Mouse (Mus musculus): ENCODE measurements around the gene Man1c1.

The Man1c1 gene

DNA sequence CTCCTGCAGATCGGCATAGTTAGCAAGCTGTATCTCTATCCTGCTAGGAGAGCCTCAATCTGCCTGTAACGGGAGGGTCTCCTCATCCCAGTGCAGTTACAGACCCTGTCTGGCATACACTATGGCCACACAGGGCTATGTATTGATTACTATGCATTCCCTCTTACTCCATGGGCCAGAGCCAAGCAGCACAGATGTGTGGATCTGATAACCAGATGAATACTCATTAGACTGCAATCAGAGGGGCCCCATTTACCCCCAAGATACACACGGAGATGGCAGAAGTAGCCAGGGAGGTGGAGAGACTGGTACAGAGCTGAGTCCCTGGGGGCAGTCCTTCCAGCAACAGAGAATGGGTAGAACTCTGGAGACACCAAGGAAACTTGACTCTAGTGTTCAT is 101.5 kb downstream of the Man1c1 start:
- DNase-seq: no peak

GRCm38 (mm10) chr4:134601981-134602380 is 102.1 kb downstream of the Man1c1 start:
- no peak for DNase-seq

- peak; percentile 66 to 68 for DNase-seq
Measured at GRCm38 (mm10) chr4:134601404-134601803, 102.7 kb downstream of the Man1c1 start.

DNA sequence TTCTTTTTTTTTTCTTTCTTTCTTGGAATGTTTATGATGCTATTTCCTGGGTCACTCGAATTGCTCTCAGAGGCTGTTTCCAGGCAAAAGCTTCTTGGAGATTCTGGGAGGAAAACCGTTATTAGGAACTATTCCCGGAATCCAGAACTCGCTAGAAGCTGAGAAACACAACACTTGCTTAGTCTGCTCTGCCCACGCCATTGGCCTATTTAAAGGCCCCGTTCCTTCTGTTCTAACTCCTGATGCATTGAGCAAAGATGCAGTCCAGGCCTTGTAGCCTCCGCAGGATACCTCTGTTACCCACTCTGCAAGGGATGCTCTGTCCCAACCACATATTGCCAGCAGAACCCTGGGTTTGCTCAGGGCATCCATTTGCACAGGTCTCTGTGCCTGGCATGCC is 103.3 kb downstream of the Man1c1 start:
- no peak for DNase-seq

DNA sequence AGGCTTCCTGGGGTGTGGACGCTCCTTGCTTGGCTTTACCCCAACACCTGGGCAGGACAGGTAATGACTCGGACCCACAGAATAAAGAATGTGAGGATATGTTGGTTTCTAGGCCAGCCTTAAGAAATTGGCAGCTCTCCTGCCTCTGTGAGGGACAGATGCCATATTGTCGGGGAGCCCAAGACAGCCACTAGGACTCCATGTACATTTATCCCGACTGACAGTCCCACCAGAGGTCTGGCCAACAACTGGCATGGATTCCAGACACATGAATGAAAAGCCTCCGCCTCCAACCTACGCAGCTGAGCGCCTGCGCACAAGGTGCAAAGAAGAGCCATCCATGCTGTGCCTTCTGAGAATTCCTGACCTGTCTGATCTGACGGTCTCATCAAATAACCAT is 104.0 kb downstream of the Man1c1 start:
- DNase-seq: no peak

GRCm38 (mm10) chr4:134596816-134597692 is 107.0 kb downstream of the Man1c1 start:
- DNase-seq: no peak

DNA sequence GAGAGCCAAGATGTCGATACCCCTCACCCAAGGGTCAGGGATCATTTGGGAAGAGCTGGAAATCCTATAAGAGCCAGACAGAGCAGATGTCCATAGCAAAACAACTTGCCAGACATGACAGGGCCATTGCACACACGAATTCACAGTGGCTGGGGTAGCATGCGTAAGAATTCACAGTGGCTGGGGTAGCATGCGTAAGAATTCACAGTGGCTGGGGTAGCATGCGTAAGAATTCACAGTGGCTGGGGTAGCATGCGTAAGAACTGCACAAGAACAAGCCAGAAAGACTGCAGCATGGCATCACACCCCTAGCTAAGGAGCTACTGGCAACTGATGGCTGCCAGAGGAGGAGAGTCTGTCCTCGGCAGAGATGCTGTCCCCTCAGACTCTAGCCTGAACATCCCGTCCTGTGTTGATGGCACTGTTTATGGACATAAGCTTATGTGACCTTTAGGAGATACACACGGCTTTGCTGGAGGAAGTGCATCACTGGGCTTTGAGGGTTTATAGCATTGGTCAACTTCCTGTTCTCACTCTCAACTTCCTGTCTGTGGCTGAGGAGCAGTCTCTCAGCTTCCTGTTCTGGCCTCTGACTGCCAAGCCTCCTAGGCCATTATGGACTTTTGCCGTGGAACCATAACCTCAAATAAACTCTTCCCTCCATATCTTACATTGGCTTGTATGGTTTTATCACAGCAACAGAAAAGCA is 109.2 kb downstream of the Man1c1 start:
- DNase-seq: peak; percentile 26 to 28

- no peak for DNase-seq
Measured at GRCm38 (mm10) chr4:134592442-134592841, 111.6 kb downstream of the Man1c1 start.

DNA sequence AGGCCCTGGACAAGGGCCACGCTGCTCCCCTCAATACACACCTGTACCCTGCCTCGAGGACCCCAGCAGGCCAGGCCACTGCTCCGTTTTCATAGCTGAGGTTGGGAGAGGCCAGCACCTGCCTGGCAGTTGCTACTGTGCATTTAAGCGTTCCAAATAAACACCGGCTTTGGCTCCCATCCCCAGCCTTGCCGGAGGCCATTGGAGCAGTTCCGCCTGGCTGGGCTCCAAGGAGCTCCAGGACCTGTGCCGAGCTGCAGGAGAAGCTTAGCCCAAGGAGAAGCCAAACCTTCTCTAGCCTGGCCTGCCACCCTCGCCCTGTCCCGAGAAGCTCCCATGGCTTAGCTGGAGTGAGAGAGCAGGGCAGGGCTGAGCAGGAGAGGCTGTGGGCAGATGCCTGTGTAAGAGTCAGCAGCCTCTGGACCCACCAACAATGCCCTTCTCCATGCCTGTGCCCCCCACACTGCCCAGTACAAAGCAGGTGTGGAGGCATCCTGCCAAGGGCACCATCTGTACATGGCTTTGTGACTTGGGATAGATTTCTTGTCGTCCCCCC is 112.5 kb downstream of the Man1c1 start:
- no peak for DNase-seq

GRCm38 (mm10) chr4:134590227-134590926 is 113.7 kb downstream of the Man1c1 start:
- DNase-seq: peak; percentile 55 to 61

GRCm38 (mm10) chr4:134589786-134590185 is 114.3 kb downstream of the Man1c1 start:
- DNase-seq: no peak

- no peak for DNase-seq
Measured at GRCm38 (mm10) chr4:134588951-134589350, 115.1 kb downstream of the Man1c1 start.

- no peak for DNase-seq
Measured at GRCm38 (mm10) chr4:134588287-134588686, 115.8 kb downstream of the Man1c1 start.

GRCm38 (mm10) chr4:134587636-134588197 is 116.4 kb downstream of the Man1c1 start:
- no peak for DNase-seq

- no peak for DNase-seq
Measured at GRCm38 (mm10) chr4:134586631-134587030, 117.5 kb downstream of the Man1c1 start.

GRCm38 (mm10) chr4:134586126-134586525 is 118.0 kb downstream of the Man1c1 start:
- DNase-seq: no peak

GRCm38 (mm10) chr4:134583513-134583912 is 120.6 kb downstream of the Man1c1 start:
- peak; percentile 76 to 80 for DNase-seq

DNA sequence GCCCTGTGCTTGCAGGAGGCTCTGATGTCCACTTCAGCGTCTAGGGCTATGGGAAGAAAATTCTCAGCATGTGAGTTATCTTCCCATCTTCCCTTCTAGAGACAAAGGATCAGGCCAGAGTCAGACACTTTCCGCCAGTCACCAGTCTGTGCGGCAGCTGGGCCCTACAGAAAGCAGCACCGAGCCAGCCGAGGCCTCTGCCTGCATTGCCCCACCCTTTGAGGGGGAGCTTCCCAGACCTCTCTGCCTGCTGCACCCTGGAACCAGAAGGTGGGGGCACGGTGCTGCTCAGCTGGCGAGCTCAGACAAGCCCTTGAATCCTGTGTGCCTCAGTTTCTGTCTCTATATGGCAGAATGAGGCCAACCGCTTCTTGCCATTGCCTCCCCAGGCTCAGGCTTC is 122.7 kb downstream of the Man1c1 start:
- DNase-seq: no peak

GRCm38 (mm10) chr4:134580351-134581148 is 123.5 kb downstream of the Man1c1 start:
- no peak for DNase-seq

DNA sequence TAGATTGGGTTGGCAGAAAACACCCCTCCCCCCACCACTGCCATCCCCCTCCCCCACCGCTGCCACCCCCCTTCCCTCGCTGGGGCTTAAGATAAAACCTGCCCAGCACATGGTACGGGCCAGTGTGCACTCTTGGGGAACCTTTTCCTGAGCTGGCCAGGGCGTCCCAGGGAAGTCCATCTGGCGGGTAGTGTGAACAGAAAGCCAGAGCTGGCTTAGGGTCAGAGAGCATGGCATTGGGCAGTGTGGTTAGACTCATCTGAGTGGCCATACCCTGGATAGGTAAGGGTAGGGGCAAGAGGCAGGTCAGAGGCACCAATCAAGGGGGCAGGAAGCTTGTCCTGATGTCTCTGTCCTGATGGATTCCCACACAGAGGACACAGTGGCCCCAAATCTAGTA is 124.5 kb downstream of the Man1c1 start:
- DNase-seq: no peak

DNA sequence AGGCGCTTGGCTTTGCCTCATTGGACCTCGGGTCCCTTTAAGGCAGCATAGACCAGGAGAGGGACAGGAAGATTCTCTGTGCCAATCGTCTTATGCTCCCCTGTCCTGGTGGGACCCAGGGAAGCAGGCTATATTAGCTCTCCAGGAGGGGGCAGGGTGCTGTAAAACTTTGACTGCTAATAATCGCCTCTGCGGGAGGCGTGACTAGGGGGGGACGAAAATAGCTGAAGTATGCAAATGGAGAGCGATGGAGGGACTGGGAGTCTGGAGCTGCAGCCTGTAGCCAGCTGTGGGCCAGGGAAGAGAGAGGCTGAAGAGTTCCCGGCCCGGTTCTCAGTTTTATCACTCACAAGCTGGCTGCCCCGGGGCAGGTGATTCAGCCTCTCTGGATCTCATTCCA is 124.9 kb downstream of the Man1c1 start:
- DNase-seq: no peak

GRCm38 (mm10) chr4:134578407-134578806 is 125.7 kb downstream of the Man1c1 start:
- DNase-seq: no peak

All from B cell, adult 2 months (primary cell).